Mouse (Mus musculus) brown adipose tissue, adult 24 weeks (tissue): ENCODE data around the gene Malsu1. TPM values are rescaled to one million over a fixed set of nuclear protein-coding genes. Genes with fewer than 3 reads are reported as not detected.

ENCODE experiments used
- H3K27ac ChIP-seq: fragments of 200-500 bp; replicated peaks from 2 replicates; pipeline ENCODE4 v1.5.1; 2012; ENCODE audit warnings: low read depth, mild to moderate bottlenecking, low read length
- H3K4me1 ChIP-seq: fragments of 200-500 bp; 2 replicates; pipeline ENCODE4 v1.6.1; 2012; ENCODE audit warnings: low read length, mixed read lengths; ENCODE audit not compliant: control insufficient read depth, insufficient read depth, insufficient read length
- H3K4me3 ChIP-seq: fragments of 200-500 bp; 2 replicates; pipeline ENCODE4 v1.5.1; 2012; ENCODE audit warnings: low read depth, mild to moderate bottlenecking, low read length, moderate library complexity; ENCODE audit not compliant: insufficient read depth
- polyA plus RNA-seq: library from polyadenylated mRNA; stranded (reverse); fragments of >200 nt; gene quantifications from 2 replicates; pipeline ENCODE4 v1.2.4, GENCODE M21; 2012; ENCODE audit not compliant: missing spikeins, insufficient read depth, insufficient read length

Gene Malsu1
- polyA plus RNA-seq, 1 experiment: 97.9 TPM

GRCm38 (mm10) chr6:49050677-49051410 is 22.8 kb upstream of the Malsu1 start:
- H3K4me1 ChIP-seq: no peaks in the 10 kb centered on the region
- no peak overlapping the region for H3K27ac ChIP-seq
- H3K4me3 ChIP-seq: no peak overlapping the region

DNA sequence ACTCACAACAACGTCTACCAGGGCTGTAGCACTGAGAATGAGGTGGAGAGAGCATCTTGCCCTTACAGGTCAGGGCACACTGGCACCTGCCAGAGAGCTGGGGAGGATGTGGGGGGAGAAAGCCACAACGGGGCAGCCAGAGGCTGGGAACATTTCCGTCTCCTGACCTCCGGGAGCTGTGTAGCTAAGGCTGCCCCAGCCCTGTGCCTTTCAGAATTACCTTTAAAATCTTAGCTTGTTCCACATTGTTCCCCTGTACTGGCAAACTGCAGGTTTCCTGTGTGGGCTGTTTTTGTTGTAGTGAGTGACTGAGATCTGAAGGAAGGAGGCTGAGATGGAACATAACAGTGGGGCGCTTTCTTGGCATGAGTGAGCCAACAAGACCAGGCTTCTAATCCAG is 21.4 kb upstream of the Malsu1 start:
- H3K27ac ChIP-seq: no peak overlapping the region
- H3K4me1 ChIP-seq: no peaks in the 10 kb centered on the region
- H3K4me3 ChIP-seq: no peak overlapping the region

GRCm38 (mm10) chr6:49055256-49055733 is 18.3 kb upstream of the Malsu1 start:
- Histone ChIP-seq H3K27ac (no peak overlapping the region), H3K4me1 (no peaks in the 10 kb centered on the region), H3K4me3 (no peak overlapping the region)

GRCm38 (mm10) chr6:49056009-49056408 is 17.6 kb upstream of the Malsu1 start:
- Histone ChIP-seq H3K4me1 (no peaks in the 10 kb centered on the region), H3K4me3 (no peak overlapping the region), H3K27ac (no peak overlapping the region)

DNA sequence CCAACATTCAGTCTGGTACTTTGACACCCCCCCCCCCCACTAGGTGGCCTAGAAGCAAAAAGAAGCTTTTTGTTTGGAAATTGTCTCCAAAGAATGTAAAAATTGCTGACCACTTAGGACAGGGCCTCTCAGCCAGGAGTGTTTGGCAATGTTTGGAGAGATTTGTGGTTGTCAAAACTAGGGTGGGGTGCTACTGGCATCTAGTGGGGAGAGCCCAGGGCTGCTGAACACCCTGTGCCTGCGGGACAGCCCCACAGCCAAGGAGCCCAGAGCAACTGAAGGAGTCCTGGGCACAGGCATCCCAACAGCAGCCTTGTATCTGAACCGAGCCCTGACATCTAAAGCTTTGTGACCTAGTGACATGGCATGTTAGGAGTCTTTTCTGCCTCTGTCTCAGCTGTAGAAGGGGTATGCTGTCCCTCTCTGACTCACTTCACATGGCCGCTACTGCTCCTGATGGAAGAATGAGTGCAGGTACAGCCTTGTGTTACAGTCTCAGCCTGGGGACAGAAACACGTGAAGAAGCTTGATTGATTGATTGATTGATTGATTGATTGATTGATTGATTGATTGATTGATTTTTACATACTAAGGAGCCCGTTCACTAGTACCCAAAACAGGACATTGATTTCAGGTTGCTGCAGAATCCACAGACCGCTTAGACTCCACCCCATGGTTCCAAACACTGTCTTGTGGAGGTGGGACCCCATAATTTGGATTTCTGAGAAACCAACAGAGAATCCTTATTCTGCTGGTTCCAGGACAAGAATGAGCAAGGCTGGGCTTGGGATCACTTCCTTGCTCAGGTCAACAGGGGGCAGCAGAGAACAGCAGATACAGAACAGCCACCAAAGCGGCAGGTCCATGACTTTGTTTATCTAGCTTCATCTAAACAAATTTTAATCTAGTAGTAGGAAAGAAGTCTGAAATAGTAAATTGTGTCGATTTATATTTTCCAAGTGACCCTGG is 16.3 kb upstream of the Malsu1 start:
- Histone ChIP-seq H3K27ac (no peak overlapping the region), H3K4me1 (no peaks in the 10 kb centered on the region), H3K4me3 (no peak overlapping the region)

GRCm38 (mm10) chr6:49068361-49068760 is 5.2 kb upstream of the Malsu1 start:
- no peak overlapping the region for H3K4me3 ChIP-seq
- H3K27ac ChIP-seq: no peak overlapping the region
- no peaks in the 10 kb centered on the region for H3K4me1 ChIP-seq

GRCm38 (mm10) chr6:49074117-49074490 is 509 bp downstream of the Malsu1 start:
- Histone ChIP-seq H3K4me3 (peak overlapping the region; percentile 99), H3K4me1 (no peaks in the 10 kb centered on the region), H3K27ac (peak overlapping the region; percentile 74)

- Histone ChIP-seq H3K4me3 (no peak overlapping the region), H3K4me1 (no peaks in the 10 kb centered on the region), H3K27ac (no peak overlapping the region)
Observed at GRCm38 (mm10) chr6:49077894-49078293, 4.3 kb downstream of the Malsu1 start.

- no peak overlapping the region for H3K27ac ChIP-seq
- H3K4me3 ChIP-seq: no peak overlapping the region
- no peaks in the 10 kb centered on the region for H3K4me1 ChIP-seq
Observed at GRCm38 (mm10) chr6:49079313-49079712, 5.7 kb downstream of the Malsu1 start.

- Histone ChIP-seq H3K27ac (no peak overlapping the region), H3K4me3 (no peak overlapping the region), H3K4me1 (no peaks in the 10 kb centered on the region)
Observed at GRCm38 (mm10) chr6:49083008-49083407, 9.4 kb downstream of the Malsu1 start.

DNA sequence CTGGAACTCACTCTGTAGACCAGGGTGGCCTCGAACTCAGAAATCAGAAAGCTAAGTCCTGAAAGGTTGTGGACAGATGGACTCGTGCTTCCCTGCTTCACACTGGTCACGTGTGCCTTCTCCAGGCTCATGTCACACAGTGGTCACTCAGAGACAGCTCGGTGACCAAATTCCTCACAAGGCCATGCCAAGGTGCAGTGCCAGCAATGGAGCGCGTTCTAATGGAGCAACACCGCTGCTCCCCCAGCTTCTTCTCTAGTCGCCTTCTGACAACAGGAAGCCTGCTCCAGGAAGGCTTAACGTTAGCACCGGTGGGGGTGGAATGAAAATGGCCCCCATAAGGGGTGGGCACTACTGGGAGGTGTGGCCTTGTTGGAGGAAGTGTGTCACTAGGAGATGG is 21.4 kb downstream of the Malsu1 start:
- Histone ChIP-seq H3K4me1 (peaks cover 3% of the 10 kb centered on the region), H3K4me3 (no peak overlapping the region), H3K27ac (no peak overlapping the region)

GRCm38 (mm10) chr6:49096421-49096820 is 22.8 kb downstream of the Malsu1 start:
- no peak overlapping the region for H3K4me3 ChIP-seq
- H3K27ac ChIP-seq: peak overlapping the region; percentile 49
- peaks cover 3% of the 10 kb centered on the region for H3K4me1 ChIP-seq

DNA sequence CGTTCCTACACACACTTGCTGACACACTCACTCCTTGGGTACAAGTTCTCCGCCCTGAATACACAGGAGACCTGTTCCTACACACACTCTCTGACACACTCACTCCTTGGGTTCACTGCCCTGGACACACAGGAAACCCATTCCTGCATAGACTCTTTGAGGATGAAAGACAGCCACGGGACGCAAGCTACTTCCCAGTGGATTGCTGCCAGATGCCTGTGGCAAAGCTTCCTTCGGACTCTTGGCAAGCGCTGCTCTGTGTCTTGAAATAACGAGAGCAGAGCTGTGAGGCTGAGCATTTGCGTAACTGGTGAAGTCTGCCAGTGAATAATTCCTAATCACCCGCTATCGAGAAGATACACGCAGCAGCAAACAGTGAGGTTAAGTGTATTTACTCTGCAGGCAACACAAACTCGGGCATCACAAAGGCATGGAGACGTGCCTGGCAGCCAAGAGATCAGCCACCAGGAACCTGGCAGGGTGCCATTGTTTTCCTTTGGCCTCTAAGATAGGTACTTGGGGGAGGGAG is 23.4 kb downstream of the Malsu1 start:
- Histone ChIP-seq H3K4me1 (peaks cover 3% of the 10 kb centered on the region), H3K27ac (peak overlapping the region; percentile 49), H3K4me3 (no peak overlapping the region)

DNA sequence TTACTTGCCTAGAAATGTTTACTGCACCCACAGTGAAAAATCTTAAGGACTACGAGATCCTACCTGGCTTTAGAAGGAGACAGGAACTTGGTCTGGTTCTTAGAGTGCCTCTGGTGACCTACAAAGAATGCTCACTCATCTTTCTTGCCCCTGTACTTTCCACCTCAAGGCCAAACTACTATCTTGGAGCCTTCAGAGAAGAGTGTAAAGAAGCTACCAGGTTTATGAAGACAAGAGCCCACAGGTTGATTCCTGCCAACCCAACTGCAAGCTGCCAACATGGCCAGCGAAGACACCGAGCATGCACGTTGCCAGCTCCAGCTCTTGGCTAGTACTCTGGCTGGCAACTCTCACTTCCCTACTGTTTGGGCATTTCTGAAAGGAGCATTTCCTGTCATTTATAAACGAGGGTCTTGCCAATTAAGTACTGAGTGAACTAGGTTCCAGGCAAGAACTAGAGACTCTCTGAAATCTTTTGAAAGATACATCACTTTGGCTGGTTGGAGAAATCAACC is 24.1 kb downstream of the Malsu1 start:
- H3K27ac ChIP-seq: peak overlapping the region; percentile 33
- H3K4me1 ChIP-seq: peaks cover 3% of the 10 kb centered on the region
- H3K4me3 ChIP-seq: no peak overlapping the region

GRCm38 (mm10) chr6:49099086-49099485 is 25.5 kb downstream of the Malsu1 start:
- Histone ChIP-seq H3K4me1 (peaks cover 3% of the 10 kb centered on the region), H3K4me3 (no peak overlapping the region), H3K27ac (no peak overlapping the region)
